Mouse (Mus musculus): ENCODE data around the gene Atp1a3.

- TF ChIP-seq EP300 (IDR thresholded peaks at IDR 0.05; ENCODE audit: low read depth), result no peak
- TF ChIP-seq CTCF (IDR thresholded peaks at IDR 0.05; ENCODE audit: low read depth), result no peak
These were observed 2.9 kb upstream of the Atp1a3 start for GRCm38 (mm10) chr7:25008635-25009034.
